Mouse (Mus musculus) heart, postnatal 0 days (tissue): ENCODE results near the gene AI661453. TPM values are rescaled to one million over a fixed set of nuclear protein-coding genes. Genes with fewer than 3 reads are reported as not detected.

Source experiments
- ATAC-seq: fragments of 200-750 bp; cut with Nextera tagmentation; 2 replicates; pipeline ENCODE4 v1.8.0; 2017; ENCODE audit warnings: low read depth, moderate number of reproducible peaks, moderate library complexity; ENCODE audit not compliant: insufficient read depth
- DNase-seq: peaks from one replicate; pipeline ENCODE4 v3.0.0-alpha.2; 2016; ENCODE audit warnings: low spot score
- H3K27ac ChIP-seq: fragments of 300-500 bp; sonication (generic); 2 replicates; pipeline ENCODE4 v1.5.1; 2014; ENCODE audit warnings: low read depth, mild to moderate bottlenecking
- H3K27me3 ChIP-seq: fragments of 300-500 bp; sonication (generic); 2 replicates; pipeline ENCODE4 v1.6.1; 2014; ENCODE audit warnings: low read length, mixed read lengths; ENCODE audit not compliant: control insufficient read depth, insufficient read depth
- H3K36me3 ChIP-seq: fragments of 300-500 bp; sonication (generic); replicated peaks from 2 replicates; pipeline ENCODE4 v1.6.1; 2014; ENCODE audit warnings: low read length, mixed read lengths; ENCODE audit not compliant: control insufficient read depth, insufficient read depth
- H3K4me1 ChIP-seq: fragments of 300-500 bp; sonication (generic); 2 replicates; pipeline ENCODE4 v1.6.1; 2014; ENCODE audit warnings: antibody characterized with exemption; ENCODE audit not compliant: control insufficient read depth, insufficient read depth
- H3K4me2 ChIP-seq: fragments of 300-500 bp; sonication (generic); 2 replicates; pipeline ENCODE4 v1.6.1; 2014; ENCODE audit warnings: low read depth, mild to moderate bottlenecking, low read length, moderate library complexity
- H3K4me3 ChIP-seq: fragments of 300-500 bp; sonication (generic); 2 replicates; pipeline ENCODE4 v1.5.1; 2014; ENCODE audit warnings: low read depth, low read length
- H3K9ac ChIP-seq: fragments of 300-500 bp; sonication (generic); replicated peaks from 2 replicates; pipeline ENCODE4 v1.6.1; 2014; ENCODE audit warnings: low read depth, low read length, mixed read lengths
- H3K9me3 ChIP-seq: fragments of 300-500 bp; sonication (generic); replicated peaks from 2 replicates; pipeline ENCODE4 v1.6.1; 2016; ENCODE audit warnings: low read length; ENCODE audit not compliant: control insufficient read depth
- CTCF ChIP-seq: IDR thresholded peaks from 2 replicates; pipeline ENCODE4 v1.5.1; 2016; ENCODE audit warnings: antibody characterized with exemption, control low read depth, low read depth
- EP300 ChIP-seq: IDR thresholded peaks from 2 replicates; pipeline ENCODE4 v1.6.1; 2016; ENCODE audit warnings: antibody characterized with exemption, low read depth
- WGBS: fragments of 180-500 bp; shearing (Covaris S2); extraction: QIAGEN DNeasy Blood & Tissue Kit; methylation state at CpG from one replicate; pipeline ENCODE4 v1.1.7; 2014; 5-methylcytosine and 5-hydroxymethylcytosine counted together
- polyA plus RNA-seq: library from polyadenylated mRNA; unstranded; fragments of >200 nt; fragmentation: Nextera tagmentation; extraction: Ambion mirVana; gene quantifications from 2 replicates; pipeline ENCODE4 v1.2.1, GENCODE M21; 2015
- total RNA-seq: library from RNA; depleted of rRNA; stranded (reverse); fragments of >200 nt; gene quantifications from 2 replicates; pipeline ENCODE4 v1.2.3, GENCODE M21; 2014; ENCODE audit warnings: low replicate concordance

The AI661453 gene
- total and polyA plus RNA-seq, 2 experiments from 2014 or later, result 1.0 to 1.3 TPM

DNA sequence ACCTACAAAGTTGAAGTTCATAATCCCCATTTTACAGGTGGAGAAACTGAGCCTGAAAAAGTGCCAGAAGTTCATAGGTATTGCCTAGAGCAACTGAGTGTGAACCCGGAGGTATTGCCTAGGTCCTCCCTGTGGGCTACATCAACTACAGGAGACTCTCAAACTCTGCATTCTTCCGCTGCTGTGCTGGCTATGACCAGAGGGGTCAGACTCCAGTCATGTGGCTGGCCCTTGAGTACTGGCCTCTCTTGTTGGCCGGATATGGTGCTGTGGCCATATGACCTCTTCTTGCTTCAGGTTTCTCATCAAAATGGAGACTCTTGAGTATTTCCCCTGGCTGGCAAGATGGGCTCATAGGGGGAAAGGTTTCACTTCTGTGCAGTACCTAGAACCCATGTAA is 5.9 kb downstream of the AI661453 start:
- no peak overlapping the region for H3K4me2 ChIP-seq
- WGBS, result 75% methylated on average over 3 of the region's 3 CpGs

DNA sequence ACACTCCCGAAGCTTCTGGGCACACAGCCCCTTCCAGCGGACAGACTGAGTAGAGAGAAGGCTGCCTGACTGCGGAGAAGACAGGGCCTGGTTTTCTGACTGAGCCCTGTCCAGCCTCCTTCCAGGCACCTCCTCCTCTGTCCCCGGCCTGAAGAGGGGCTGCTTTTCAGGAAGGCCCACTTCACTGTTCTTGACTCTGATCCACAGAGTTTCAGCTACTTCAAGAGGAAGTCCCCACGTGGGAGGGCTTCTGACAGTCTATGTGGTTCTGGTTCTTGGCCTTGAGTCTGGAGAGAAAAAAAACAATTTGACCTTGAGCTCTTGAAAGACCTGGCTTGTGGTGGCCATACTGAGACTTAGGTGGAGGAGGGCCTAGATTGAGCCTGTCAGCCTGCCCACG is 7.7 kb downstream of the AI661453 start:
- TF ChIP-seq EP300 (no peak), CTCF (no peak)
- no peaks in the 10 kb centered on the region for H3K36me3 ChIP-seq
- H3K27me3 ChIP-seq, result no peaks in the 10 kb centered on the region
- H3K4me3 ChIP-seq, result no peak overlapping the region
- DNase-seq, result no peak
- peak overlapping the region; percentile 38 for H3K9ac ChIP-seq
- 49% methylated on average over 6 of the region's 6 CpGs for WGBS
- ATAC-seq, result no peak
- H3K4me2 ChIP-seq, result no peak overlapping the region
- peak overlapping the region; percentile 64 for H3K27ac ChIP-seq
- peaks cover 51% of the 10 kb centered on the region for H3K4me1 ChIP-seq
- H3K9me3 ChIP-seq, result no peaks in the 10 kb centered on the region

More for the DNA sequence above, 5.9 kb downstream of the AI661453 start:
- no peak overlapping the region for H3K4me3 ChIP-seq
- ATAC-seq (no peak), DNase-seq (no peak)
- H3K9me3 ChIP-seq, result no peaks in the 10 kb centered on the region
- peak; percentile 10; the same call in 1 of the 2 replicates for TF ChIP-seq CTCF
- TF ChIP-seq EP300, result no peak
- no peaks in the 10 kb centered on the region for H3K27me3 ChIP-seq
- H3K27ac ChIP-seq, result no peak overlapping the region; the same call in 1 of the 2 replicates
- H3K9ac ChIP-seq, result no peak overlapping the region
- peaks cover 45% of the 10 kb centered on the region for H3K4me1 ChIP-seq
- no peaks in the 10 kb centered on the region for H3K36me3 ChIP-seq

DNA sequence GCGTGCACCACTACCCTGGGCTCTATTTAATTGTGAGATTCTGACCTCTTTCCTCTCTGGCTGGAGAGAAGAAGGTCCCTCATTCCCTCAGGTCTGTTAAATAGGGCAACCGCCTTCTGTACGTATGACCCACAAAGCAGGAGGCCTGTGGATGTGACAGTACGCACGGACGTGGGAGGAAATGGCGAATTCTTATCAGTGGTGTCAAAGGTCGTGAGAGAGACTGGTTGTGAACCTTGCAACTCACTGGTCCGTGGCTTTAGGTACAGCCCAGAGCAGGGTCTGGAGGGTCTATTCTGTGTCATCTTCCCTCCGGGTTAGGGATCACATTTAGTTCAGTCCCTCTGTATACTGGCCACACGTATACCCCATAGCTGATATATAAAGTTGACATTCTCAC is 9.1 kb downstream of the AI661453 start:
- H3K4me1 ChIP-seq, result peaks cover 59% of the 10 kb centered on the region
- no peaks in the 10 kb centered on the region for H3K27me3 ChIP-seq
- H3K27ac ChIP-seq, result peak overlapping the region; percentile 56; the same call in 1 of the 2 replicates
- H3K4me3 ChIP-seq, result no peak overlapping the region
- ATAC-seq (no peak), DNase-seq (no peak)
- no peaks in the 10 kb centered on the region for H3K9me3 ChIP-seq
- no peak overlapping the region for H3K9ac ChIP-seq
- WGBS, result 63% methylated on average over 11 of the region's 11 CpGs
- no peaks in the 10 kb centered on the region for H3K36me3 ChIP-seq
- TF ChIP-seq CTCF (no peak), EP300 (no peak)
- H3K4me2 ChIP-seq, result no peak overlapping the region

DNA sequence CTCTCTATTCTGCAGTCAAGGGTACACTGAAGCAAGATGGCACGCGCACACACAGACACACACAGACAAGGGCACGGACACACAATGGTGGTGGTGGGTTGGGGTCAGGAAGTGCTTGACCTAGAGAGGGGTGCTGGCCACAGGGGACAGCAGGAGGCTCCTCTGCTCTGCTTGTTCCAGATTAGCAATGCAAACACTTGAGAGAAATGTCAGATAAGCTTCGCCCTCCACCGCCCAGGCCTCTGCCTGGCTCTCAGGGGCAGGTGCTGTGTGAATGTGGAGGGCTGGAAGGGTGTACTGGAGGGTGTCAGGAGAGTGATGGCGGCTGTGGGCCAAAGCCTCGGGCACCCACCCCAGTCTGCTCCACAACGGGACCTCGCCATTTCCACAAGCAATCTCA is 9.6 kb downstream of the AI661453 start:
- Histone ChIP-seq H3K4me3 (no peak overlapping the region), H3K9me3 (no peaks in the 10 kb centered on the region), H3K4me2 (no peak overlapping the region), H3K9ac (no peak overlapping the region), H3K27ac (peak overlapping the region; percentile 56), H3K4me1 (peaks cover 59% of the 10 kb centered on the region), H3K27me3 (no peaks in the 10 kb centered on the region), H3K36me3 (no peaks in the 10 kb centered on the region)
- DNase-seq, result peak; percentile 72
- 31% methylated on average over 9 of the region's 9 CpGs for WGBS
- ATAC-seq, result peak; percentile 44
- no peak for TF ChIP-seq EP300

DNA sequence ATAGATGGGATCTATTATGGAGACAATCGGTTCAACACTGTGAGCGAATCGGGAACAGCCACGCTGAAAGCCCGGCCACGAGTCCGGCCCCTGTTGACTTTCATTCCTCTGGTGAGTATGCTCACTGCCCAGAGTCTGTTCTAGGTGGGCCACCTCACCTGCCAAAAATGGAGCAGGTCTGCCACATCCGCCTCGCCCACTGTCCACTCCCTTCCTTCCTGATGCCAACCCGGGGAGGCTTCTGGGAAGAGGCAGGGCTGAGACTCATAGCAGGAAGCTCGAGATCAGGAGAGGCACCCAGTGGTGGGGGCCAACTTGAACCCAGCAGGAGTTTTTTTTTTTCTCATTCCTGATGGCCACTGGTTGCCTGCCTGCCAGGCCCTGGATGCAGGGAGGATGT is 10.1 kb downstream of the AI661453 start:
- no peak for DNase-seq
- Histone ChIP-seq H3K9me3 (no peaks in the 10 kb centered on the region), H3K4me1 (peaks cover 61% of the 10 kb centered on the region), H3K27me3 (no peaks in the 10 kb centered on the region), H3K9ac (no peak overlapping the region), H3K4me3 (no peak overlapping the region), H3K36me3 (no peaks in the 10 kb centered on the region), H3K4me2 (no peak overlapping the region), H3K27ac (peak overlapping the region; percentile 56)
- no peak for TF ChIP-seq CTCF
- TF ChIP-seq EP300, result no peak
- WGBS, result 65% methylated on average over 11 of the region's 11 CpGs
- no peak for ATAC-seq

DNA sequence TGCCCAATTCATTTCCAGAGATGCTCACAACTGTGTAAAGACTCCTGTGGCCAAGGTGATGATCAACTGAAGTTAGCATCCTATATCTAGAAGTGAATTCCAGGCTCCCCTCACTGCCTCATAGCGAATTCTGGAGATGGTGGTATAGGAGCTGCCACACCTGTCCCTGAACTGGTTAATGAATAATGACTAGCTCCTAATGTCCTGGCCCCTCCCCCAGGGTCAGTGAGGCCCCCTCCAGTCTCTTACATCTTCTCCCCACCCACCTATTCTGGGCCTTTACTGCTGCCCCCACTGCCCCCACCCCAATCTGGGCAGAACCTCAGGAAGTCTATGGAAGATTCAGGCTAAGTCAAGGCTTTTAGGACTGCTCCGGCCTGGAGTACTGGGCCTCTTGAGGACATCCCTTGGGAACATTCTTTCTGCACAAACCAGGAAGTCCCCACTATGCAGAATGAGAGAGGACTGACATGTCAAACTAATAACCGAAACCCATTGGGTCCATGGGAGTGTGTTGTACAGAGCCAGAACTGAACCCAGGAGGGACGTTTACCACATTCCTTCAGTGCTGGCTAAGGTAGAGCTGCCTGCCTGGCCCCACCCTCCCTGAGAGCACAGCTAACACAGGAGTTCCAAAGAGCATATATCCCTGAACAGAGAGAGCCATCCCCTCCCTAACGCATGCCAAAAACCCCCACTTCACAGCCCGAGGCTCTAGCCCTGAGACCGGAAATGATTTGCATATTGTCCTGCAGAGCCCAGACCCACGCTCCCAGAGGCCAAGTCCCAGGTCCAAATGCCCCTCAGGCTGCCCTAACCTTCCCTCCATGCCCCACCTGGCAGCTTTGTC is 12.3 kb downstream of the AI661453 start:
- H3K9me3 ChIP-seq, result no peaks in the 10 kb centered on the region
- peaks cover 68% of the 10 kb centered on the region for H3K4me1 ChIP-seq
- no peaks in the 10 kb centered on the region for H3K36me3 ChIP-seq
- 33% methylated on average over 8 of the region's 8 CpGs for WGBS
- no peak for TF ChIP-seq CTCF
- TF ChIP-seq EP300, result no peak
- DNase-seq, result no peak
- H3K27me3 ChIP-seq, result no peaks in the 10 kb centered on the region
- H3K4me3 ChIP-seq, result no peak overlapping the region
- no peak for ATAC-seq
- peak overlapping the region; percentile 90 for H3K27ac ChIP-seq
- no peak overlapping the region for H3K4me2 ChIP-seq
- no peak overlapping the region for H3K9ac ChIP-seq
